Mouse (Mus musculus) embryo, embryonic 11.5 days (tissue): Measurements from ENCODE around the gene Prps1l3.
"Not testable (repeated sequence)": the region's sequence is repeated elsewhere in the genome, so short reads cannot be mapped to it uniquely, and the experiment has no call there.

Experiments used
- DNase-seq: peaks from one replicate; pipeline ENCODE4 v3.0.0-alpha.2; 2012; ENCODE audit warnings: low read depth, low spot score

The Prps1l3 gene

GRCm38 (mm10) chr12:57230192-57230706 is at the start of gene Prps1l3, which contains the start of gene Mipol1:
Prps1l3 (plus strand) TSS chr12:57230412.
Mipol1 (plus strand) TSS chr12:57230427.
- peak; percentile 93 for DNase-seq

- no peak for DNase-seq
These were observed 45.6 kb upstream of the Prps1l3 start for GRCm38 (mm10) chr12:57184401-57185147.

GRCm38 (mm10) chr12:57185475-57185874 is 44.7 kb upstream of the Prps1l3 start:
- DNase-seq: no peak

- no peak for DNase-seq
These were observed 44.1 kb upstream of the Prps1l3 start for GRCm38 (mm10) chr12:57186126-57186525.

DNA sequence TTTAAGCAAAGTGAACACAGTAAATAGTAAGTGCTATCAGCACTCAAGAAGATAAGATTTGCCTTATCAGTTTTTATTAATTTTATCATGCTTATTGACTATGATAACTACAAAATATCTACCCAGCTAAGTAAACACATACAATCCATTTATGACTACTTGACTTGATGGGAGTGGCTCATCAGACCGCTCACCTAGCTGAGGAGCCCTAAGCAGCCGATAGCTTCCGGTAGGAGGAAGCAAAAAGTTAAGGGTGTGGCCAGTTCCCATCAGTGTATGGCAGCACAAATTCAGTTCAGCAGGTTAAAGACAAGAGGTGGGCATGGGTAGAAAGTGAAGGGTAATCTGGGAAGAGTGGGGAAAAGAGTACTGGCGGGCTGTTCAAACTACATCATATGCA is 43.2 kb upstream of the Prps1l3 start:
- no peak for DNase-seq

DNA sequence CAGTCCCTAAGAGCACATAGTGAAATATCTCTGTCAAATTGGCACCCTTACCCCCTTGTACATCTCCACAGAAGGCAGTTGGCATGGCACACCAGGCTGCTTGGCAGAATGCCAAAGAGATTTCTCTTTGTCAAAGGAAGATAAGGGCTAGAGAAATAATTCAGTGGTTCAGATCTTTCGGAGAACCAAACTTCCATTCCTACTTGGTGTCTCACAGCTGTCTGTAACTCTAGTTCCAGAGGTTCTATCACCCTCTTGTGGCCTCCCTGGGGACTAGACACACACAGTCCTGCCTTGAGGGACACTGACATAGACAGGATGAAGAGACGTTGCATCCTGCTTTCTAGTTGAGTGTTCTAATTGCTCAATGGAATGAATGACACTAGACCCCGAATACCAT is 35.6 kb upstream of the Prps1l3 start:
- DNase-seq: no peak

DNA sequence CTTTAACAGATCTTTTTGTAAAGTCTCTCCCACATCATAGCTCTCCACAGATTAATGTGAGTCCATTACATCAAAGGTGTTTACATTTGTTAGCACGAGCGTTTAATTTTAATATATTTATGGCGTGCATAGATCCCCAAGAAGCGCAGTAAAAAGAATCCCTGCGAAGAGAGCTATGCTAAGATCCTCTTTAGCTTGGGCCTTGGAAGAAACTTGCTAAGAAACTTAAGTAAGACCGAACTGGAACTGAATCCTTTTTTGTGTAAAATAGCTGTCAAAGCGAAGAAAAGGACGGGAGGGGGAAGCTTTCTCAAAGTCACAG is 34.0 kb upstream of the Prps1l3 start:
- no peak for DNase-seq

- no peak for DNase-seq
These were observed 33.4 kb upstream of the Prps1l3 start for GRCm38 (mm10) chr12:57196608-57197362.

DNA sequence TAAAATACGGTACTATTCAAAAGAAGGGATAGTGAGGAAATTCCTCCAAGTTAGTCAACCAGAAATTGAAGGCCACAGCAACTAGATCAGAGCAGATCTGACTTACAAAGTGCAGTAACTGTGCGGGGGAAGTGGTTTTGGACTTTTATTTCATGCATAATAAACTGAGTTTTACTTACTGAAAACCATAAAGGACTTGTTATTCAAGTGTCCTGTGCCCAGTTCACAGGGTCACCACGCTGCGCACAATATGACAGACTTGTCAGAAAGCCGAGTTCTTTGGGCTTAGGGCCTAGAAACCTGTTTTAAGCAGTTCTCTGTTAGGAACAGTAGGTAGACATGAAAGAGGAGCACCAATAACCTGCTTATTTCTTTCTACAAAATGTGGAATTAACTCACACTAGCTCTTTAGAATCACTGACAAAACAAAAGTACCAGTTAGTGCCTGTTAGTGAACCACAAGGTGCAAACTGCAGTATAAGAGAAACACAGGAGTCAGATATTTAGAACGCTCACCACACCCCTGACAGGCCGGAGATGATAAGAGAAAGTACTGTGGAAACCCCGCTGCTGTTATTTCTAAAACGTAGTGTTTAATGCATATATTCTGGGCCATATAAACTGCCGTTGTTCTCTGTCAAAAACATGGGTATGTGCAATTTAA is 32.7 kb upstream of the Prps1l3 start, which contains the start of gene Slc25a21:
TSS of gene Slc25a21 (minus strand) at position 110 of the 664 bp plus-strand sequence.
- DNase-seq: no peak

GRCm38 (mm10) chr12:57198269-57198668 is 31.9 kb upstream of the Prps1l3 start:
- DNase-seq: no peak

DNA sequence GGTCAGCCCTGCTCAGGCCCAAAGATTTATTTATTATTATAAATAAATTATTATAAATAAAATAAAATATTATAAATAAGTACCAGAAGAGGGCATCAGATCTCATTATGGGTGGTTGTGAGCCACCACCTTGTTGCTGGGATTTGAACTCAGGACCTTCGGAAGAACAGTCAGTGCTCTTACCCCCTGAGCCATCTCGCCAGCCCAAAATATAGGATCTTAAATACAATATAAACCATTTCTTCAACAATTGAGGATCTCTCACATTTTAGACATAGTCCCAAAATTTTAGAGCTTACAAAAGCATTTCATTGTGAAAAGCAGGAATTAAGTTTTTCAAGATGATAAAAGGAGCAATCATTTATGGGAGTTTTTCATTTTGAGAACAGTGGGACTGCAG is 30.8 kb upstream of the Prps1l3 start:
- no peak for DNase-seq

GRCm38 (mm10) chr12:57201901-57202300 is 28.3 kb upstream of the Prps1l3 start:
- no peak for DNase-seq

DNA sequence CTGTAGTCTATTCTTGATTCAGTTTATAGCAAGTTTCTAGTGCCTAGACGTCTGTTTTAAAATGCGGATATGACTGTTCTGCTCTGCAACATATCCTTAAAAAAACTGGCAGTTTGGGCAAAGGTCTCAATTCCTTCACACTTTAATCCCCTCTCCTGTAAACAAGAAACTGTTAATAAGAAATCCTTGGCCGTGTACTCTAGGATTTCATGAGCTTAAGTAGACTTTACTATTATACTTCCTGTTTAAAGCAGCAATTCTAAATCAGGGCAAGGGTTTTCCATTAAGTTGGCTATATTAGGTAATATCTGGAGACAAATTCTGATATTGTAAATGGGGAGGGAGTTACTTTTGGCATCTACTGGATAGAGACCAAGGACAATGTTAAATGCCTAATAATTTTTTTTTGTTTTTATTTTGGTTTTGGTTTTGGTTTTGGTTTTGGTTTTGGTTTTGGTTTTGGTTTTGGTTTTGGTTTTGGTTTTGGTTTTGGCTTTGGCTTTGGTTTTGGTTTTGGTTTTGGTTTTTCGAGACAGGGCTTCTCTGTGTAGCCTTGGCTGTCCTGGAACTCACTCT is 25.8 kb upstream of the Prps1l3 start:
- DNase-seq: no peak

DNA sequence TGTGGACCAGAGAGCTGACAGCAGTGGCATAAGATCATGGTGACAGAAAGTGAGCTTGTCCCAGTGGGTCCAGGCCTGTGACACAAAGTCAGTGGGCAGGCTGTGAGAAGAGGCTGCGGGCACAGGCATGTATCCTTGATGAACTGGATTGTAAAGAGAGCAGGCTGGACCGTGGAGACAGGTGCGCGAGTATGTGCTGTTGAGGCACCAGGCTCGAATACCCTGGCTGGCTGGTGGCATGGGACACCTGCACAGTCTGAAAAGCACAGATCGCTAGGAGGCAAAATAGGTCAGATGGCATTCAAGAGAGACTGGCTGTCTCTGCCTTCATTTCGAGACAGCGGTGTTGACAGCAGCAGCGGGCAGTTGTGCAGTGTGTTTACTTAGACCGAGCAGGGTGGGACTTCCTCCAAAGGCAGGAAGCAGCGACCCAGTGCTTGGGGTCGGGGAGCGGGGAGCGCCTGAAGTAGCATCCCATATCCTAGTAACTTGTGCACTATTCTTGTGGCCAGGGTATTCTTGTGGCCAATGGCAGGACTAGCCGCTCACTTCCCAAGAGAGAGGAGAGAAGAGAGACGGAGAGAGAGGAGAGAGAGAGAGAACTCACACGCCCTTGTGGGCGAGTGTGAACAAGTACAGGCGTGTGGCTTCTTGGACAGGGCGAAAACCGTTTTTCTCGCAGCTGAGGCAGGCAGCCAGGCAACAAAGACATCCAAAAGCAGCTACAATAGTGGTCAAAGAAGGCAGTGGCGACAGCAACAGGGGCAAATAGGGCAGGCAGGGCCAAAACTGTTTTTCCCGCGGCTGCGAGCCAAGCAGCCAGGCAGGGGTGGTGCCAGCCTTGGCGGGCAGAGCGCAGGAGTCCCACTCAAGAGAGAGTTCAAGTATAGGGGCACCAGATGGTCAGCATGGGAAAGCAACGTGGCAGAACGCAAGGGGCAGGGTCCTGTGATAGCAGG is 18.6 kb upstream of the Prps1l3 start:
- DNase-seq: peak; percentile 20

DNA sequence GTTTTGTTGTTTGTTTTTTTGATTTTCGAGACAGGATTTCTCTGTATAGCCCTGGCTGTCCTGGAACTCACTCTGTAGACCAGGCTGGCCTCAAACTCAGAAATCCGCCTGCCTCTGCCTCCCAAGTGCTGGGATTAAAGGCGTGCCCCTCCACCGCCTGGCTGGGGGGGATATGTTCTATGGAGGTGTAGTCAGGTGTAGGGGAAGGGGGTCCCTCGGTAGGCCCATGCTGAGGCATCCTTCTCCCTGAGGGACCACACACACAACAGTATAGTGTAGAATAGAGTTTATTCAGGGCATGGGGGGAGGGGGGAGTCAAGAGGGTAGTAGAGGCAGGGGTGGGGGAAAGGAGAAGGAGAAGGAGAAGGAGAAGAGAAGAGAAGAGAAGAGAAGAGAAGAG is 17.7 kb upstream of the Prps1l3 start:
- DNase-seq: not testable (repeated sequence)

DNA sequence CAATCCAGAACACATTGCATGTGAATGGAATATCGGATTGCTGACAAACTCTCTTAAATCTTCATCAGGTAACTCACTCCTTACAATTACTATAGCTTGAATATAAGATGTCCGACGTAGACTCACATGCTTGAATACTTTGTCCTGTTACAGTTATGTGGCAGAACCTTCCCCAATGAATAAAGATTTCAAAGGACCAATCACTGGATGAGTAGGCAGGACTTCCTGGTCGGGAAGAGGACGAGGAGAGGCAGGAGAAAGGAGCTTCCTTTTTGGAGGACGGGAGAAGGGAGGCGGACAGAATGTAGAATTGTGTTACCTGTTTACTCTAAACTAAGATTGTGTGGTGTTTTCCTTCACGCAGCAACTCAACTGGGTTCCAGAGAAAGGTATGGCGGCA is 3.8 kb upstream of the Prps1l3 start:
- DNase-seq: no peak

GRCm38 (mm10) chr12:57227776-57228175 is 2.4 kb upstream of the Prps1l3 start:
- DNase-seq: no peak

DNA sequence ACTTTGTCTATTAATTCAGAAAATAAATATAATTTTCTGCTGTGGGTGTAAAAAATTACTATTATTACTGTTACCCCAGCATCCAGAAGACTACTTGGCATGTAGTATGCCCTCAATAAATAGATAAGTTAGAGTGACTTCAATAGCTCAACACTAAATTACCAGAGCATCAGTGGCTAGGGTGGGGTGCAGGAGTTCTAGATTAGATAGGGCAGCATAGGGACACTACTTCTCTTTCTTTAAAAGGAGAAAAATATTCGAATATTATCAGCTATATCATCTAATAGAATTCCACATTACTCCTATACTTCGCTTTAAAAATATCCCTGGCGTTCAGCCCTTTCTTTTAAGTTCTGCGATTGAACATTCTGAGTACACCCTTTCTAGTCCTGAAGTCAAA is 509 bp upstream of the Prps1l3 start:
- no peak for DNase-seq

- no peak for DNase-seq
These were observed 1.1 kb downstream of the Prps1l3 start for GRCm38 (mm10) chr12:57231085-57231875.

DNA sequence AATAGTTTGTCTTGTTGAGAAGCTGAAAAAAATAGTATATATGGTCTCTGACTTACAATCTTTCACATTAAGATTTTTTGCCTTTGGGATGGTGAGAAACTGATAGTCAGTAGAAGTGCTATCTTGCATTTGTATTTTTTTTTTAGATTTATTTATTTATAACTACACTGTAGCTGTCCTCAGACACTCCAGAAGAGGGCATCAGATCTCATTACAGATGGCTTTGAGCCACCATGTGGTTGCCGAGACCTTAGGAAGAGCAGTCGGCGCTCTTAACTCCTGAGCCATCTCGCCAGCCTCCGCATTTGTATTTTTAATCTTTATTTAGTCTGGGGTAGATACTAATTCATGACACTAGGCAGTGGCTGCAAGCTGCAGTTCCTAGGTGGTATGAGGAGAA is 3.2 kb downstream of the Prps1l3 start:
- DNase-seq: no peak
